Mouse (Mus musculus): ENCODE measurements around the gene Mrps18c. TPM values are rescaled to one million over a fixed set of nuclear protein-coding genes. Genes with fewer than 3 reads are reported as not detected.

Mrps18c gene
- polyA plus RNA-seq, 1 experiment: 93.6 TPM

- no peak for TF ChIP-seq CTCF (IDR thresholded peaks at IDR 0.05; ENCODE audit: low read depth, low read length)
- TF ChIP-seq POLR2A (IDR thresholded peaks at IDR 0.05; ENCODE audit: insufficient read depth, low read length): peak; percentile 95
- Histone ChIP-seq H3K27me3 (ENCODE audit: control insufficient read depth, insufficient read depth, low read length, poor library complexity, severe bottlenecking) (no peaks in the 10 kb centered on the region), H3K9me3 (replicated peaks; ENCODE audit: control insufficient read depth, insufficient read depth, low read length, poor library complexity, severe bottlenecking) (no peaks in the 10 kb centered on the region), H3K4me3 (ENCODE audit: low read depth, low read length) (peak within 1 kb of the TSS; percentile 80), H3K36me3 (ENCODE audit: control insufficient read depth, insufficient read depth, low read length, poor library complexity, severe bottlenecking) (peaks cover 13% of the 10 kb centered on the region), H3K9ac (ENCODE audit: low read depth, poor library complexity, severe bottlenecking) (peak within 1 kb of the TSS; percentile 95), H3K4me1 (ENCODE audit: control insufficient read depth, insufficient read depth, low read length) (no peaks in the 10 kb centered on the region), H3K27ac (ENCODE audit: insufficient read depth, low read length) (peak within 1 kb of the TSS; percentile 16; the same call in 1 of the 2 replicates)
Observed at GRCm38 (mm10) chr5:100820483-100821184, 22.2 kb downstream of the Mrps18c start, which contains the start of gene Abraxas1. Abraxas1 (minus strand) TSS chr5:100820965.

- H3K36me3 ChIP-seq (ENCODE audit: control insufficient read depth, insufficient read depth, low read length, poor library complexity, severe bottlenecking): peaks cover 13% of the 10 kb centered on the region
- no peak overlapping the region for H3K4me3 ChIP-seq (ENCODE audit: low read depth, low read length)
- TF ChIP-seq POLR2A (IDR thresholded peaks at IDR 0.05; ENCODE audit: insufficient read depth, low read length): no peak
- TF ChIP-seq EP300 (IDR thresholded peaks at IDR 0.05; ENCODE audit: insufficient read depth, low read depth, low read length): no peak
- TF ChIP-seq CTCF (IDR thresholded peaks at IDR 0.05; ENCODE audit: low read depth, low read length): no peak
- no peaks in the 10 kb centered on the region for H3K9me3 ChIP-seq (replicated peaks; ENCODE audit: control insufficient read depth, insufficient read depth, low read length, poor library complexity, severe bottlenecking)
- no peak overlapping the region for H3K27ac ChIP-seq (ENCODE audit: insufficient read depth, low read length)
- no peaks in the 10 kb centered on the region for H3K4me1 ChIP-seq (ENCODE audit: control insufficient read depth, insufficient read depth, low read length)
- no peaks in the 10 kb centered on the region for H3K27me3 ChIP-seq (ENCODE audit: control insufficient read depth, insufficient read depth, low read length, poor library complexity, severe bottlenecking)
- no peak overlapping the region for H3K9ac ChIP-seq (ENCODE audit: low read depth, poor library complexity, severe bottlenecking)
Observed at GRCm38 (mm10) chr5:100821375-100821774, 22.9 kb downstream of the Mrps18c start.

- Histone ChIP-seq H3K4me3 (ENCODE audit: low read depth, low read length) (no peak overlapping the region), H3K27me3 (ENCODE audit: control insufficient read depth, insufficient read depth, low read length, poor library complexity, severe bottlenecking) (no peaks in the 10 kb centered on the region), H3K36me3 (ENCODE audit: control insufficient read depth, insufficient read depth, low read length, poor library complexity, severe bottlenecking) (0 out of 2 replicates have a peak, but pooled peaks cover 5% of the 10 kb centered on the region), H3K4me1 (ENCODE audit: control insufficient read depth, insufficient read depth, low read length) (no peaks in the 10 kb centered on the region), H3K9me3 (replicated peaks; ENCODE audit: control insufficient read depth, insufficient read depth, low read length, poor library complexity, severe bottlenecking) (no peaks in the 10 kb centered on the region), H3K27ac (ENCODE audit: insufficient read depth, low read length) (no peak overlapping the region), H3K9ac (ENCODE audit: low read depth, poor library complexity, severe bottlenecking) (no peak overlapping the region)
- TF ChIP-seq POLR2A (IDR thresholded peaks at IDR 0.05; ENCODE audit: insufficient read depth, low read length): no peak
Observed at GRCm38 (mm10) chr5:100822826-100823225, 24.4 kb downstream of the Mrps18c start.

GRCm38 (mm10) chr5:100825975-100826374 is 27.5 kb downstream of the Mrps18c start:
- Histone ChIP-seq H3K27me3 (ENCODE audit: control insufficient read depth, insufficient read depth, low read length, poor library complexity, severe bottlenecking) (no peaks in the 10 kb centered on the region), H3K36me3 (ENCODE audit: control insufficient read depth, insufficient read depth, low read length, poor library complexity, severe bottlenecking) (no peaks in the 10 kb centered on the region), H3K4me3 (ENCODE audit: low read depth, low read length) (no peak overlapping the region), H3K4me1 (ENCODE audit: control insufficient read depth, insufficient read depth, low read length) (no peaks in the 10 kb centered on the region), H3K27ac (ENCODE audit: insufficient read depth, low read length) (no peak overlapping the region), H3K9ac (ENCODE audit: low read depth, poor library complexity, severe bottlenecking) (no peak overlapping the region), H3K9me3 (replicated peaks; ENCODE audit: control insufficient read depth, insufficient read depth, low read length, poor library complexity, severe bottlenecking) (no peaks in the 10 kb centered on the region)
- no peak for TF ChIP-seq POLR2A (IDR thresholded peaks at IDR 0.05; ENCODE audit: insufficient read depth, low read length)
- TF ChIP-seq EP300 (IDR thresholded peaks at IDR 0.05; ENCODE audit: insufficient read depth, low read depth, low read length): no peak
- peak; percentile 14 for TF ChIP-seq CTCF (IDR thresholded peaks at IDR 0.05; ENCODE audit: low read depth, low read length)

- TF ChIP-seq CTCF (IDR thresholded peaks at IDR 0.05; ENCODE audit: low read depth, low read length) (no peak), POLR2A (IDR thresholded peaks at IDR 0.05; ENCODE audit: insufficient read depth, low read length) (no peak), EP300 (IDR thresholded peaks at IDR 0.05; ENCODE audit: insufficient read depth, low read depth, low read length) (no peak)
- no peak overlapping the region for H3K4me3 ChIP-seq (ENCODE audit: low read depth, low read length)
- no peaks in the 10 kb centered on the region for H3K9me3 ChIP-seq (replicated peaks; ENCODE audit: control insufficient read depth, insufficient read depth, low read length, poor library complexity, severe bottlenecking)
- H3K36me3 ChIP-seq (ENCODE audit: control insufficient read depth, insufficient read depth, low read length, poor library complexity, severe bottlenecking): no peaks in the 10 kb centered on the region
- no peak overlapping the region for H3K9ac ChIP-seq (ENCODE audit: low read depth, poor library complexity, severe bottlenecking)
- no peaks in the 10 kb centered on the region for H3K27me3 ChIP-seq (ENCODE audit: control insufficient read depth, insufficient read depth, low read length, poor library complexity, severe bottlenecking)
- no peaks in the 10 kb centered on the region for H3K4me1 ChIP-seq (ENCODE audit: control insufficient read depth, insufficient read depth, low read length)
- no peak overlapping the region for H3K27ac ChIP-seq (ENCODE audit: insufficient read depth, low read length)
Observed at GRCm38 (mm10) chr5:100826531-100826930, 28.1 kb downstream of the Mrps18c start.

GRCm38 (mm10) chr5:100828701-100829100 is 30.3 kb downstream of the Mrps18c start:
- no peaks in the 10 kb centered on the region for H3K36me3 ChIP-seq (ENCODE audit: control insufficient read depth, insufficient read depth, low read length, poor library complexity, severe bottlenecking)
- H3K4me3 ChIP-seq (ENCODE audit: low read depth, low read length): no peak overlapping the region
- no peaks in the 10 kb centered on the region for H3K27me3 ChIP-seq (ENCODE audit: control insufficient read depth, insufficient read depth, low read length, poor library complexity, severe bottlenecking)
- H3K27ac ChIP-seq (ENCODE audit: insufficient read depth, low read length): no peak overlapping the region
- no peak overlapping the region for H3K9ac ChIP-seq (ENCODE audit: low read depth, poor library complexity, severe bottlenecking)
- H3K4me1 ChIP-seq (ENCODE audit: control insufficient read depth, insufficient read depth, low read length): no peaks in the 10 kb centered on the region
- no peaks in the 10 kb centered on the region for H3K9me3 ChIP-seq (replicated peaks; ENCODE audit: control insufficient read depth, insufficient read depth, low read length, poor library complexity, severe bottlenecking)
- no peak for TF ChIP-seq CTCF (IDR thresholded peaks at IDR 0.05; ENCODE audit: low read depth, low read length)
- no peak for TF ChIP-seq POLR2A (IDR thresholded peaks at IDR 0.05; ENCODE audit: insufficient read depth, low read length)
- no peak for TF ChIP-seq EP300 (IDR thresholded peaks at IDR 0.05; ENCODE audit: insufficient read depth, low read depth, low read length)
